Comparison of ENCODE assay signal across 13 mouse cellular contexts in the genomic region with DNA sequence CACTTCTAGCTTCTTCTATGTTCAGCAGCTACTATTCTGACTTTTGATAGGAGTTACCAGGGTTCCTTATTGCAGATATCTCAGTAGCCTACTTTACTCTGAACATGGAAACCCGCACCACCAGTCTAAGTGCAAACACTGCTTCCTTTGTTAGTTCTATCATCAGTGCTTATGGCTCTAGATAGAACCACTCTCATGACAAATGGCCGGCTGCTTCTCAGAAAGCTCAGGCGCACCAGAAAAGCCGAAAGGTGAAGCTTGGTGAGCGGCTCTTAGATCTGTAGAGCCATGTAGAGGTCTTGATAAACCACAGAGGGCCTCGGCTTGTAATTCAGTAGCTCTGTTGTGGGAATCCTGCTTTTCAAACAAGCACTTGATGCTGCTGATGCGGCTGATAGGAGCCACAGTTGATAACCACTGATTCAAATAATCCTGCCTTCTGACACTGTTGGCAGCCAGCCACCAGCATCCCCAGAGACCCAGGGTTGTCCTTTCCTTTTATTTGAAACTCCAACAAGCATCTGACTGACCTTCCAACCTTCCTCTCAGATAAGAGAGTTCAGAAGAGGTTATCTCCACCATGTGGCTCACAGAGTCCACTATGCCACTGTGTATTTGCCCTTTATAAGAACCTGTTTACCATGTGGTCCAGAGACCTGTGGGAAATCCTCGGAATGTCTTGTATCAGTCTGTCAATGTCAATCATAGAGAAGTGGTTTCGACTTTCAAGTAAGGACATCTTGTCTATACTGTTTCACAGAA.
DNase-seq lines count a peak whose midpoint lies in the region; ATAC-seq lines count a peak whose summit lies in the region.
"Had no signal": no experiment of that assay in that cellular context is flagged by ENCODE, and none has a peak within 500 bp of the region (broad histone marks: within the 10 kb centered on the region; RNA-seq: fewer than 3 reads in every experiment).

No protein-coding gene starts in this region.

- H3K9me3 ChIP-seq in forebrain, embryonic 12.5 days, result no peaks in the 10 kb centered on the region
- no peaks in the 10 kb centered on the region for H3K9me3 ChIP-seq in hindbrain, embryonic 12.5 days (replicated peaks)
- H3K9me3 ChIP-seq: embryonic facial prominence, embryonic 13.5 days; hindbrain, embryonic 13.5 days had no signal

- no peaks in the 10 kb centered on the region for H3K27me3 ChIP-seq in forebrain, embryonic 12.5 days
- H3K27me3 ChIP-seq in hindbrain, embryonic 12.5 days, result no peaks in the 10 kb centered on the region
- H3K27me3 ChIP-seq: embryonic facial prominence, embryonic 13.5 days; hindbrain, embryonic 13.5 days had no signal

- H3K4me1 ChIP-seq in forebrain, embryonic 12.5 days, result no peaks in the 10 kb centered on the region
- H3K4me1 ChIP-seq in hindbrain, embryonic 12.5 days, result no peaks in the 10 kb centered on the region

- no peak overlapping the region for H3K4me2 ChIP-seq in forebrain, embryonic 12.5 days
- H3K4me2 ChIP-seq in hindbrain, embryonic 12.5 days (replicated peaks), result no peak overlapping the region
- H3K4me2 ChIP-seq: embryonic facial prominence, embryonic 13.5 days; hindbrain, embryonic 13.5 days had no signal

- no peak overlapping the region for H3K9ac ChIP-seq in forebrain, embryonic 12.5 days
- H3K9ac ChIP-seq in hindbrain, embryonic 12.5 days, result no peak overlapping the region
- H3K9ac ChIP-seq: embryonic facial prominence, embryonic 13.5 days; hindbrain, embryonic 13.5 days had no signal

- no peak for ATAC-seq in forebrain, embryonic 12.5 days (ENCODE audit: low FRiP score)
- no peak for ATAC-seq in hindbrain, embryonic 12.5 days (ENCODE audit: low FRiP score)

- 87% methylated on average over 9 of the region's 9 CpGs for WGBS in forebrain, embryonic 12.5 days
- 75% methylated on average over 9 of the region's 9 CpGs for WGBS in hindbrain, embryonic 12.5 days

- peak; percentile 14 to 38 for DNase-seq in adrenal gland, adult (ENCODE audit: inconsistent age in 2 of 2, low spot score in 1 of 2)
- no peak for DNase-seq in adrenal gland, postnatal 4 days (ENCODE audit: low spot score in 2 of 2)
- DNase-seq in urinary bladder, postnatal 14 days (ENCODE audit: low spot score), result peak; percentile 52
- no peak for DNase-seq in urinary bladder, postnatal 4 days (ENCODE audit: low spot score in 2 of 2)
- peak; percentile 52 to 62 for DNase-seq in kidney, postnatal 4 days
- DNase-seq in T-cell, adult 2 months (ENCODE audit: low spot score), result no peak
- DNase-seq: right cerebral cortex, postnatal 14 days; thymus, postnatal 4 days had no signal

- no peak overlapping the region for H3K4me3 ChIP-seq in forebrain, embryonic 12.5 days (replicated peaks)
- H3K4me3 ChIP-seq in hindbrain, embryonic 12.5 days, result no peak overlapping the region
- H3K4me3 ChIP-seq: embryonic facial prominence, embryonic 13.5 days; hindbrain, embryonic 13.5 days had no signal

- H3K36me3 ChIP-seq in forebrain, embryonic 12.5 days (replicated peaks), result no peaks in the 10 kb centered on the region
- no peaks in the 10 kb centered on the region for H3K36me3 ChIP-seq in hindbrain, embryonic 12.5 days
- H3K36me3 ChIP-seq: embryonic facial prominence, embryonic 13.5 days; hindbrain, embryonic 13.5 days had no signal

- H3K27ac ChIP-seq in forebrain, embryonic 12.5 days, result no peak overlapping the region
- no peak overlapping the region for H3K27ac ChIP-seq in hindbrain, embryonic 12.5 days
- H3K27ac ChIP-seq: embryonic facial prominence, embryonic 13.5 days; hindbrain, embryonic 13.5 days; macrophage had no signal

Comparison
In these comparisons a context has a peak if more than half of its experiments do, and no peak if none do; other contexts are left out.
1. DNase-seq: peak in adrenal gland, adult (2 of 2), urinary bladder, postnatal 14 days (single experiment) and kidney, postnatal 4 days (2 of 2); none in adrenal gland, postnatal 4 days (0 of 2), urinary bladder, postnatal 4 days (0 of 2) and T-cell, adult 2 months (single experiment).